Mouse (Mus musculus) intestine, embryonic 16.5 days (tissue): ENCODE measurements around the gene Mapk1. TPM values are rescaled to one million over a fixed set of nuclear protein-coding genes. Genes with fewer than 3 reads are reported as not detected.

Experiments used
- ATAC-seq: fragments of 200-750 bp; cut with Nextera tagmentation; 2 replicates; pipeline ENCODE4 v1.8.0; 2017; ENCODE audit warnings: moderate TSS enrichment, moderate library complexity
- H3K27ac ChIP-seq: fragments of 300-500 bp; sonication (generic); 2 replicates; pipeline ENCODE4 v1.5.1; 2014; ENCODE audit warnings: mild to moderate bottlenecking, low read length
- H3K27me3 ChIP-seq: fragments of 300-500 bp; sonication (generic); replicated peaks from 2 replicates; pipeline ENCODE4 v1.6.1; 2014; ENCODE audit warnings: low read length, control low read depth, mixed read lengths; ENCODE audit not compliant: control insufficient read depth, insufficient read depth
- H3K36me3 ChIP-seq: fragments of 300-500 bp; sonication (generic); 2 replicates; pipeline ENCODE4 v1.6.1; 2014; ENCODE audit warnings: low read length, control low read depth; ENCODE audit not compliant: control insufficient read depth, insufficient read depth
- H3K4me1 ChIP-seq: fragments of 300-500 bp; sonication (generic); 2 replicates; pipeline ENCODE4 v1.6.1; 2014; ENCODE audit warnings: low read length, control low read depth, mixed read lengths; ENCODE audit not compliant: control insufficient read depth, insufficient read depth
- H3K4me2 ChIP-seq: fragments of 300-500 bp; sonication (generic); 2 replicates; pipeline ENCODE4 v1.6.1; 2014; ENCODE audit warnings: low read depth, low read length, control low read depth
- H3K4me3 ChIP-seq: fragments of 300-500 bp; sonication (generic); 2 replicates; pipeline ENCODE4 v1.5.1; 2014; ENCODE audit warnings: mild to moderate bottlenecking, low read length
- H3K9ac ChIP-seq: fragments of 300-500 bp; sonication (generic); 2 replicates; pipeline ENCODE4 v1.6.1; 2014; ENCODE audit warnings: low read depth, low read length
- H3K9me3 ChIP-seq: fragments of 300-500 bp; sonication (generic); 2 replicates; pipeline ENCODE4 v1.6.1; 2016; ENCODE audit warnings: low read length, control low read depth; ENCODE audit not compliant: control insufficient read depth
- WGBS: fragments of 180-500 bp; shearing (Covaris S2); extraction: QIAGEN DNeasy Blood & Tissue Kit; methylation state at CpG from one replicate; pipeline ENCODE4 v1.1.7; 2014; 5-methylcytosine and 5-hydroxymethylcytosine counted together
- polyA plus RNA-seq: library from polyadenylated mRNA; unstranded; fragments of >200 nt; fragmentation: Nextera tagmentation; extraction: Ambion mirVana; gene quantifications from 2 replicates; pipeline ENCODE4 v1.2.1, GENCODE M21; 2015

The Mapk1 gene
- polyA plus RNA-seq, 1 experiment from 2014 or later = 130 TPM

- Histone ChIP-seq H3K4me1 (no peaks in the 10 kb centered on the region), H3K27ac (no peak overlapping the region), H3K9me3 (no peaks in the 10 kb centered on the region), H3K9ac (no peak overlapping the region), H3K27me3 (no peaks in the 10 kb centered on the region), H3K4me3 (no peak overlapping the region), H3K4me2 (no peak overlapping the region), H3K36me3 (no peaks in the 10 kb centered on the region)
- WGBS = 90% methylated on average over 7 of the region's 7 CpGs
- no peak for ATAC-seq
Measured at GRCm38 (mm10) chr16:17010036-17010435, 26.9 kb downstream of the Mapk1 start.

GRCm38 (mm10) chr16:17012583-17012982 is 29.4 kb downstream of the Mapk1 start:
- Histone ChIP-seq H3K9me3 (no peaks in the 10 kb centered on the region), H3K27ac (no peak overlapping the region), H3K4me3 (no peak overlapping the region), H3K4me2 (no peak overlapping the region), H3K9ac (no peak overlapping the region), H3K36me3 (0 out of 2 replicates have a peak, but pooled peaks cover 2% of the 10 kb centered on the region), H3K4me1 (no peaks in the 10 kb centered on the region), H3K27me3 (no peaks in the 10 kb centered on the region)
- ATAC-seq = no peak
- 87% methylated on average over 1 of the region's 1 CpGs for WGBS

- H3K9ac ChIP-seq = no peak overlapping the region
- no peak for ATAC-seq
- 0 out of 2 replicates have a peak, but pooled peaks cover 2% of the 10 kb centered on the region for H3K36me3 ChIP-seq
- H3K9me3 ChIP-seq = no peaks in the 10 kb centered on the region
- no peaks in the 10 kb centered on the region for H3K27me3 ChIP-seq
- 81% methylated on average over 4 of the region's 4 CpGs for WGBS
- H3K4me1 ChIP-seq = no peaks in the 10 kb centered on the region
- no peak overlapping the region for H3K4me2 ChIP-seq
- H3K27ac ChIP-seq = no peak overlapping the region
- H3K4me3 ChIP-seq = no peak overlapping the region
Measured at GRCm38 (mm10) chr16:17015111-17015852, 32.1 kb downstream of the Mapk1 start.

GRCm38 (mm10) chr16:17015853-17016230 is 32.7 kb downstream of the Mapk1 start:
- Histone ChIP-seq H3K27me3 (no peaks in the 10 kb centered on the region), H3K4me3 (no peak overlapping the region), H3K36me3 (0 out of 2 replicates have a peak, but pooled peaks cover 2% of the 10 kb centered on the region), H3K4me2 (no peak overlapping the region), H3K9me3 (no peaks in the 10 kb centered on the region), H3K27ac (no peak overlapping the region), H3K9ac (no peak overlapping the region), H3K4me1 (no peaks in the 10 kb centered on the region)
- no peak for ATAC-seq
- WGBS = 88% methylated on average over 3 of the region's 3 CpGs

- H3K36me3 ChIP-seq = peaks cover 4% of the 10 kb centered on the region; the same call in 1 of the 2 replicates
- ATAC-seq = no peak
Measured at GRCm38 (mm10) chr16:17018071-17018470, 34.9 kb downstream of the Mapk1 start.

GRCm38 (mm10) chr16:17024469-17025148 is 41.4 kb downstream of the Mapk1 start:
- ATAC-seq = no peak
- no peaks in the 10 kb centered on the region for H3K27me3 ChIP-seq
- H3K27ac ChIP-seq = no peak overlapping the region
- peaks cover 9% of the 10 kb centered on the region for H3K36me3 ChIP-seq
- no peak overlapping the region for H3K4me3 ChIP-seq
- H3K9me3 ChIP-seq = no peaks in the 10 kb centered on the region
- no peaks in the 10 kb centered on the region for H3K4me1 ChIP-seq
- no peak overlapping the region for H3K9ac ChIP-seq
- no peak overlapping the region for H3K4me2 ChIP-seq
- WGBS = 85% methylated on average over 3 of the region's 3 CpGs

More at GRCm38 (mm10) chr16:17018071-17018470, 34.9 kb downstream of the Mapk1 start:
- H3K9me3 ChIP-seq = no peaks in the 10 kb centered on the region
- no peak overlapping the region for H3K9ac ChIP-seq
- 59% methylated on average over 6 of the region's 6 CpGs for WGBS
- H3K27ac ChIP-seq = no peak overlapping the region
- no peak overlapping the region for H3K4me3 ChIP-seq
- no peaks in the 10 kb centered on the region for H3K27me3 ChIP-seq
- no peaks in the 10 kb centered on the region for H3K4me1 ChIP-seq
- no peak overlapping the region for H3K4me2 ChIP-seq

GRCm38 (mm10) chr16:17029971-17030695 is 47.0 kb downstream of the Mapk1 start:
- Histone ChIP-seq H3K4me2 (no peak overlapping the region), H3K9ac (no peak overlapping the region), H3K36me3 (peaks cover 7% of the 10 kb centered on the region), H3K4me1 (no peaks in the 10 kb centered on the region), H3K27me3 (no peaks in the 10 kb centered on the region), H3K27ac (no peak overlapping the region), H3K9me3 (no peaks in the 10 kb centered on the region), H3K4me3 (no peak overlapping the region)
- ATAC-seq = no peak
- WGBS = 83% methylated on average over 4 of the region's 4 CpGs

GRCm38 (mm10) chr16:17033754-17034153 is 50.6 kb downstream of the Mapk1 start:
- 94% methylated on average over 2 of the region's 2 CpGs for WGBS
- ATAC-seq = no peak
- H3K36me3 ChIP-seq = peaks cover 22% of the 10 kb centered on the region

GRCm38 (mm10) chr16:17040716-17041115 is 57.5 kb downstream of the Mapk1 start:
- Histone ChIP-seq H3K27ac (no peak overlapping the region), H3K36me3 (peaks cover 22% of the 10 kb centered on the region), H3K4me3 (no peak overlapping the region), H3K9me3 (no peaks in the 10 kb centered on the region), H3K4me2 (no peak overlapping the region), H3K27me3 (no peaks in the 10 kb centered on the region), H3K4me1 (no peaks in the 10 kb centered on the region), H3K9ac (no peak overlapping the region)
- ATAC-seq = no peak
- WGBS = 97% methylated on average over 3 of the region's 3 CpGs

More at GRCm38 (mm10) chr16:17033754-17034153, 50.6 kb downstream of the Mapk1 start:
- H3K4me3 ChIP-seq = no peak overlapping the region
- no peak overlapping the region for H3K4me2 ChIP-seq
- no peaks in the 10 kb centered on the region for H3K9me3 ChIP-seq
- no peaks in the 10 kb centered on the region for H3K27me3 ChIP-seq
- H3K27ac ChIP-seq = no peak overlapping the region
- no peaks in the 10 kb centered on the region for H3K4me1 ChIP-seq
- H3K9ac ChIP-seq = no peak overlapping the region
